Mouse (Mus musculus): ENCODE data around the gene Rcc2.
A peak's percentile ranks its signal among the peaks of the same experiment; 100 is the strongest.

Rcc2 gene

DNA sequence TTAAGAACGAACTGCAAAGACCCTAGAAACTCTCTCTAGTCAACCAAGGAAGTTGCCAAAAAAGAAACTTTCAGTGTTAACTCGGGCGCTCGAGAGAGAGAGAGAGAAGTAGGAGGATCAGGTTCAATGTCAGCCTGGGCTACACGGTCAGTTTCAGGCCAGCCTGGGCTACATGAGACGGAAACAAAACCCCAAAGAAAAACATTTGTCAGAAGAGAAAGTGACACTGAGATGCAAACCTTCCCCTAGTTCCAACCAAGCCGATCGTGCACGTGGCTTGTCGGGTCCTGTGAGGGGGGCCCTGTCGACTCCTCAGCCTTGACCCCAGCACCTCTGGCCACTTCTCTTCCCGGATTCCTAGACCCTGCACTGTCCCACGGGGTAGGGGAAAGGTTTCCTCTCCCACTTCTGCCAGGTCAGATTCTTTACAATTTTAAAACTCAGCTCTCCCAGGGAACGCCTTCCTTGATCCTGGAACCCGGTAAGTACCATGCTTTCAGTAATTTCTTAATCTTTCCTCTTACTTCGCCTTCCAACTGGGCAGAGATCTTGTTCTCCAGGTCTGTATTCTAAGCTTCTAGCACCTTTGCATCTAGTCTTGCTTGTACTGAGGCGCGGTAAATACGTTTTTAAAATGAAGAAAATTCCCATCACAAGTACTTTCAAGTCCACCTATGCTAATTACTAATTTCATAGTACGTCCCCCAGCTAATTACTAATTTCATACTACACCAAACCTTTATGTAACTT is at the start of gene Rcc2:
Gene Rcc2 (plus strand): TSS at position 273 of the 750 bp plus-strand sequence.
- DNase-seq: peak; percentile 50 to 54

DNA sequence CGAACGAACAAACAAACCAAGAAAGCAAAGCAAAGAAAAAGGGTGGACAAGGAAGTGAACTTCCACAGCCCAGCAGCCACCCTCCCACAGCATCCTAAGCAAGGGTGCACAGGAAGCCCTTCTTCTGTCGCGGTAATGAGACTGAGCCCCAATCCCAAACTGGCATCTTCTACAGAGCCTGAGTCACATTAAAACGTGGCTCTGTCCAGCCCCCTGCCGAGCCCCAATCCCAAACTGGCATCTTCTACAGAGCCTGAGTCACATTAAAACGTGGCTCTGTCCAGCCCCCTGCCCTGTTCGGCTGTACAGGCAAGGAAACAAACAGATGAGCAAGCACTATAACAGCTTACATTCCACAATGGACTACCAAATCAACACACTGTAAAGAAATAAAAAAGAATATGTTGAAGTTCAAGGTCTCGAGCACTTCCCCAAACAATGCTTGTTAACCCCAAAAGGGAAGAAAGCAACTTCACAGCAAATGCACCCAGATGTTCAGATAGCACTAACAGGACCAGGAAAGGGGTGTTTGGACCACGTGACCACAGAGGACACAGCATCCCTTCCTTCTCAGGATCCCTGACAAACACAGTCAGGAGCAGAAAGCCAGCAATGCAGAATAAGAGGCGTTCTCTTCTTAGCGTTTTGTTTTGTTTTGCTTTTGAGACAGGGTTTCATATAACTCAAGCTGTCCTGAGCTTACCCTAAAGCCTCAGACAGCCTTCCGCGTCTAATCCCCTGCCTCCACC is 46.3 kb upstream of the Rcc2 start:
- no peak for DNase-seq

DNA sequence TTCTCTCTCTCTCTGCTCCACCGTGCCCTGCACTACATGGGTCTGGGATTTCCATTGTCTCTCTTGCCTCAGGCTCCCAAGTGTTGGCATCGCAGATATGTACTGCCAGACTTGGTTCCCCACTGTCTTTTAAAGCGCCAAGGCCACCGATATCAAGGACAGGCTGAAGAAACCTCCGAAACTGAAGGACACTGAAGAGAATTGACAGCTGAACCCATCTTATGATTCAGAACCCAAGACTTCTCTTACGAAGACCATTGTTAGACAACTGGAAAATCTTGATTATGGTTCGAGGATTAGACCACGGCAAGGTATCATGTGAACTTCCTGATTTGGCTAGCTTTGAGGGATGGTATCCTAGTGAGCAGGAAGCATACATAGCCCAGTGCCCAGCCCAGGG is 45.5 kb upstream of the Rcc2 start:
- no peak for DNase-seq

DNA sequence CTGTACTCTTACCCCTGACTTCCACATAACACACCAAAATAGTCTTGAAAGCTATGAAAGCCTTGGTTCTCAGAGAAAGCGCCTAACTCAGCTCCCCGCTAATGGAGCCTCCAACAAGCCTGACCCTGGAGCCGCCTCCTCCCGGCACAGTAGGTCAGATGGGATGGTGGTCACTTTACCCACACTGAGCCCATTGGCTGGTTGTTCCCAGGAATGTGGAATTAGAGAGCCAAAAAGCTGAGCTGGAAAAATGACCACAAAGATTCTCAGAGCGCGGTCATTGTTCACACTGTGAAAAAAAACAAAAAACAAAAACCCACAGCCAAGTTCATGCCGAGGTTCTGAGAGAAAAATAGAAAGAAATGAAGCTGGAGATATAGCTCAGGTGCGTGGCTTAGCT is 43.8 kb upstream of the Rcc2 start:
- no peak for DNase-seq

DNA sequence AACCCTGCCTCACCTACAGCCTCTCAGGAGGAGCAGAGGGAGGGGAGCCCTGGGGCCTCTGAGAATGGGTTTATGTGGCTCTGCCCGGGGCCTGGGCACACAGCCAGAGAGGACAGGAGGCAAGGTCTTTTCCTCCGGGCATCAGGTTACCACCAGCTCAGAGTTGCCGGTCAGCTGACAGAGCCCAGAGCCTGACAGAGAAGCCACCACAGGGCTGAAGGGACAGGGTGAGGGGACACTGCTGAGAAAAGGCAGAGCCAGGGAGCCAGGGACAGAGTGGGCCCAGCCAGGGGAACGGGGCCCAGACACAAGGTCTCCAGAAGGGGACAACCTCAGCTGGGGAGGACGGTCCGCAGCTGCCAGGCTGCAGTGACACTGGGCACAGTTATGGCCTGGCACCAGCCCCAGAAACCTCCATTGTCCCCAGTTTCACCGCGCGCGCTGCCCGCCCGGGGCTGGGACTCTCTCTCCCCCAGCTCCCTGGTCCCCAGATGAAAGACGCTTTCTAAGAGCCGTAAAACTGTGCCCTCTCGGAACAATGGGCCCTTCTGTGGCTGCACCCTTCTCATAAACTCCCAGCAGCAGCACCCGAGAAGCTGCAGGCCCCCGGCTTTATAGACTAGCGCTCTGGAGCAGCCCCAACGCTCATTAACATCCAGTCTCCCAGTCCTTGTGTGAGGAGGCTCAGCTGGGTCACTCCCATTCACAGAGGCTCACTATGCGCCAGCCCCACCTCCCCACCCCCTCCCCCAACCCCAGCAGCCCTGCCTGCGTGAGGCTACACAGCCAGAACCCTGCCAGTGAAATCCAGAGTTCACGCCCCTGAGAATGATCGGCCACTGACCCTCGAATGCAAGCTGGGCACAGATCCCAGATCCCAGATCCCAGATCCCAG is 42.4 kb upstream of the Rcc2 start:
- no peak for DNase-seq

DNA sequence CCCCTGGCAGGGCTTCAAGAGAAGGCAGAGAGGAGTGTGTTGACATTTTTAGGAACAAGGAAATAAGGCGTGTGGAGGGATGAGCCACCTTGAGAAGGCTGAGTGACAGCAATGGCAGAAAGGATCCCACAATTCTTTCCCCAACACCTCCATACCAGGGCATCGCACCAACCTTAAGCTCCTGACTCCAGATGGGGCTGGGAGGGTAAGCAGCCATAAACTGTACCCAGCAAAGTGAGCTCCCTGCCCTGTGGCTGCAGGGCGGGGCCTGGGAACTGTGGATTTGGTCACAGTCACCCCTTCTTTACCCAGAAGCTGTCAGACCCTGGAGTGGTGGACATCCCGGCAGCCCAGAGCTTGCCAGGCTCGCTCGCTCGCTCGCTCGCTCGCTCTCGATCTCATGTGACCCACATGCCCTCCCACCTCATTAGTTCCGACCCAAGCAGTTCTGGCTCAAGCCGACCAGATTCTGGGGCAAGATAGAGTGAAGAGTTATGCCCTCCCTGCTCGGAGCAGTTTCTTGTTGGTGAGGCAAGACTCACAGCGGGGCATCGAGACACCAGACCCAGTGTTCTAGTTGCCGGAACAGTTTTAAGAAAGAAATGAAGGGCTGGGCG is 38.8 kb upstream of the Rcc2 start:
- no peak for DNase-seq

DNA sequence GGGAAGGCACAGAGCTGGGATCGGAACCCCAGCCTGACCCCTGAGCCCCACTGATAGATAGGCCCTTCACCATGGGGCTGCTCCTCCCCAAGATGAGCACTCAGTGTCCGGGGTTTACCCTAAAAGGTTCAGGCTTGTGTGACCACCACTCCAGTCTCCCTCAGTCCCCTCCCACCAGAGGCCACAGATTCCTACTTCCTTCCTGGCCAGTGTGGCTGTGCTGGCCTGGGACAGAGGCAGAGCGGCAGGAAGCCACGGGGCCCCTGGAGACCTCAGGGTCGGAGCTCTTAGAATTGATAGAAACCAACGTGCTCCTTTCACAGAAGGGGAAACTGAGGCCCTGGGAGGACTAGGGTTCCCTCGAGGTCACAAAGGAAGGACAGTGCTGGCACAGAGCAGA is 37.9 kb upstream of the Rcc2 start:
- DNase-seq: no peak

DNA sequence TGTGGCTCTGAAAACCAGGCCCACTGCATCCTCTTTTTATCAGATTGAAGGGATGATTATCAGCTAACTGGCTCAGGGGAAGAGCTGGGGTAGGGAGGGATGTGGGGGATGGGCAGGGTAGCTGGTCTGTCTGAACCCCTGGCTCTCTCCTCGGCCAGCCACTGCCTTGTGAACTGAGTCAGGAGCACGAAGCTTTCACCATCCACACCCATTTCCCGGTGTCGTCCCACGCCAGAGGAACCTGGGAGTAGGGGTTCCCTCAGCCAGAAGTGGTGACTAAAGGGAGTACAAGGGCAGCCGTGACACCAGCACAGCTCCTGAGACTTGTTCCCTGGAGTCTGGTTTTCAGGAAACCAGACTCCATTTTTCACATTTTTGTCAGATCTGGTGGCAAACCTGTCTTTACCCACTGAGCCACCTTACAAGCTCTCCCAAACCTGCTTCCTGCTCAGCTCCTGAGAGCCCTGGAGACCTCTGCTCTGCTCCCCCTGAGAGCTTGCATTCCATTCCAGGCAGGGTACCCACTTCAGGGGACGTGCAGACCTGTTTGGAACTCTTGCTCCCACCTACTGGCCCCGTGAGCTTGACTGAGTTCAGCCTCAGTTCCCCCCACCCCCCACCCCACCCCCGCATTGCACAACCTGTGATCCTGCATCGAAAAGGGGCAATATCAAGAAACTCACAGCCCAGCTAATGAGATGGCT is 37.3 kb upstream of the Rcc2 start:
- DNase-seq: no peak

DNA sequence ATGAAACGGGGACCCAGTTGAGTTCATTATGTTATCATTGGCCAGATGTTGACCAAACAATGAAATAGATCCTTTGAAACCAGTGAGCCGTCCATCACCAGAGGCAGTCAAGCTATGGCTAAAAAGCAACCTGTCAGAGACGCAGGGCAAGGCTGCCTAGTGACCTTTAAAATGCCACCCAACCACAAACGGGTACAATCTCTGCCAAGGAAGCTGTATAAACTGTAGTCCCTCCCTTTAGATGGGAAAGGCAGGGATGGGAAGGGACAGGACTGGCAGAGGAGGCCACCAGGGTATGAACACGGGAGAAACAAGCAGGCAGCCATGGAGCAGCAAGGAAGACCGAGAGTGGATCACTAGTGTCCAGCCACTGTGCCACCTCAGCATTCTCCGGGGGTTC is 35.3 kb upstream of the Rcc2 start:
- DNase-seq: no peak

DNA sequence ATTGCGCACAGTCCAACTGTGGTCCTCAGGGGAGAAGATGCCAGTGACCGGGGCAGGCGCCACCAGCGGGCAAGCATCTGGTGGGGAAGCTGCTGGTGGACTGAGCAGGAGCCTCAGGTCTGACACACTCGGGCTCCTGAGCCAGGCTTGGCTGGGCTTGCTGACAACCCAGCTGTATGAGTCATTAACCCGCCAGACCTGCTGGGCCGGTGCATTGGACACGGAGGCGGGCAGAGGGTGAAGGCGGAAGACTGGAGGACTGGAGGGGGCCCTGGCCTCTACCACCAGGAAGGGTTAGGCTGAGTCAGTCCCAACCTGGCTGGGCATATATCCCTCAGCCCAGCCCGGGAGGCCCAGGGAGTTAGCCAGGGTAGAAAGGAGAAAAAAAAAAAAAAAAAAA is 34.6 kb upstream of the Rcc2 start, which contains the start of gene Arhgef10l:
Gene Arhgef10l (minus strand): TSS at position 253 of the 400 bp plus-strand sequence.
- no peak for DNase-seq

DNA sequence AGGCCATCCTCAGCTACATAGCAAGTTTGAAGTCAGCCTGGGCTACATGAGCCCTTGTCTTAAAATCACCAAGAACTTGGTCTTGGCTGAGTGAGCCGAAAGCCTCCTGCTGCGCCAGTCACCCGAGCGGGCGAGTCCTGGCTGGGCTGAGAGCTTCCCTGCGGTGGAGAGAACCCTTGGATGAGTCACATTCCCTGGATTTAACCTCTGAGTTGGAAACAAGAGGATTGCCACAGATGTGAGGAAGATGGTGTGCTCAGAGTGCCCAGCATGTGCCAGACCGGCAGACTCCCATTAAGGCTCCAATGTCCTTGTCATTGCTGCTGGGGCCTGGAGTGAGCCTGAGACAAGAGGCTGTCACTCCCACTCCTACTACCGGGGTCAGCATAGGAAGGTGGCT is 32.5 kb upstream of the Rcc2 start:
- DNase-seq: no peak

DNA sequence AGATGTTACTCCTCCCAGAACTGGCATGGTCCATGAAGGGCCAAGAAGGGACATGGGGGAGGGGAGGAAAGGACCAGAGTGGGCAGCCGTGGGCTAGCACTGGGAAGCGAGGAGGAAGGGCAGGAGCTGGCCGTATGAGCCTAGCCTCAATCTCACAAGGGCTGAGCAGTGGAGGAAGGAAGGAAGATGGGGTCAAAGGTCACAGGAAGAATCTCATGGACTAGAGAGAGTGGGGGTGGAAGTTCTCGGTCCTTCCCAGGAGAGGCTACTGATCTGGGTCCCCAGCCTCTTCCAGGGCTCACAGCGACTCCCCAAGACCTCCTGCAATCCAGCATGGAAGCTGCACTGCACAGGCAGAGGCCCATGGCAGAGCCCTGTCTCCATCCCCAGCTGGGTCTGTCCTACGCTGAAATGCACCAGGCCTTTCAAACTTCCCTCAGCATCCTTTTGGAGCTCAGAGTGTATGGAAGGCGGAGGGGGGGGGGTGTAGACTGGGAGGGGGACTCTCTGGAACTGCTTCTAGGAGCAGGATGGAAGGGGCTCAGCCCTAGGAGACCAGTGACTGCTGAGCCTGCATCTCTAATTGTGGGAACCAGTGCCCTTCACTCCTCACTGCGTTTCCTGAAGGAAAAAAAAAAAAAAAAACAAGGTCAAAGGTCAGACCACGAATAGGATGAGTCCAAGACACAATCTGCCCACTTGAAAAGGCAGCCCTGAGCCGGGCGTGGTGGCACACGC is 26.6 kb upstream of the Rcc2 start:
- DNase-seq: no peak

DNA sequence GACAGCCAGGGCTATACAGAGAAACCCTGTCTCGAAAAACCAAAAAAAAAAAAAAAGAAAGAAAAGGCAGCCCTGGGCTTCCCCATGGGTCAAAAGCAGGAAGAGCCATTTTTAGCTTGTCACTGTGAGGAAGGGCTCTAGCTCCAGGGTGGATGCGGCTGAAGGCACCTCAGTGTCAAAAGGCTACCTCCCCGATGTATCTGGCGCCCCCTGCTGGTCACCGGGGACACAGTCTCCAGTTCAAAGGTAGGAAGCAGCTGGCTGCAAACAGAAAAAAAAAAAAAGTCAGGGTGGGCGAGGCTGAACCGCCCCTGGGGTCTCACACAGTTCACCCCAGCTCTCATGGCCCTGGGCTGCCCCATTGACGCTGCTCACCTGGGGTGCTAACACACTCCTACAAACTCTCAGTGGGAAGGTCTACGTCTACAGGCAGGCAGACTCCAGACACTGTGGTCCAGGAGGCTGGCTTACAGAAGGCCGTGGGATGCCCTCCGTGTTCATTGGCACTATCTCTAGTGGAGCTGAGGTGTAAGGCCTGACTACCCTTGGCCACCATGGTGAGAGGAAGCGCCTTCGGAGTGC is 25.9 kb upstream of the Rcc2 start:
- peak; percentile 94 for DNase-seq

DNA sequence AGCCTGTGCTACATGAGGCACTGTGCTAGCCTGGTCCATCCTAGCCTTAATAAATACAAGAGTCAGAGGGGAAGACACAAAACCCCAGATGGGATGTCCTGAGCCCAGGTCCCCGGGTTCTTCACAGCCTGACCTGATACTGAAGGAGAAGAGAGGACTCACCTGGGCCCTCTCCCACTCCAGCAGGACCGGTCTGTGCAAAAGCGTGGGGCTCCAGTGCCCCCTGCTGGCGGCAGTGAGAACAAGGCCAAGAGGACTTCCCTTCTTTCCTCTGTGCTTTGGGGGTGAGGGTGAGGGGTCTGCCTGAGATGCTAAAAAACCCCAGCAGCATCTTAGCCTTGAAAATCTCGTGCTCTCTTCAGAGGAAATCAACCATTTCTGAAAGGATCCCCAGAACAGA is 21.3 kb upstream of the Rcc2 start:
- DNase-seq: peak; percentile 65

DNA sequence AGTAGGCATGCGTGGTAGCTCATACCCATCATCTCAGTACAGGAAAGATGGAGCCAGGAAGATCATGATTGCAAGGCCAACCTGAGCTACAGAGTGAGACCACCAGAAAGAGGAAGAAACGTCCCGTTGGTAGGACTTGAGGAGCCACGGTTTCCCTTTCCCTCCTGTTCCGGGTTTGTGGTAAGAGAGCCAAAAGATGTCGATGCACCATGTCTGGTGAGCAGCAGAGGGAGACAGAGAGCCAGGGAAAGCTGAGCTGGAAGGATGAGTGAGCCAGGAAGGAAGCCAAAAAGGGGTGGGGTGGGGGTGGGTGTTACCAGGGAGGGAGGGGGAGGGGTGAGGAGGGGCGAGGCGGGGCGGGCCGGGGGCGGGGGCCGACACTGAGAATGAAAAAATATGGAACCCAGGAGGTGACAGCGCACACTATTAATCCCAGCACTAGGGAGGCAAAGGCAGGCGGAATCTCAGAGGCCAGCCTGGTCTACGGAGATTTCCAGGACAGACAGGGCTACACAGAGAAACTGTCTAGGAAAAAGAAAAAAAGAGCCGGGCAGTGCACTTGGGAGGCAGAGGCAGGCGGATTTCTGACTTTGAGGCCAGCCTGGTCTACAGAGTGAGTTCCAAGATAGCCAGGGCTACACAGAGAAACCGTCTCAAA is 20.5 kb upstream of the Rcc2 start:
- peak; percentile 69 to 70 for DNase-seq

DNA sequence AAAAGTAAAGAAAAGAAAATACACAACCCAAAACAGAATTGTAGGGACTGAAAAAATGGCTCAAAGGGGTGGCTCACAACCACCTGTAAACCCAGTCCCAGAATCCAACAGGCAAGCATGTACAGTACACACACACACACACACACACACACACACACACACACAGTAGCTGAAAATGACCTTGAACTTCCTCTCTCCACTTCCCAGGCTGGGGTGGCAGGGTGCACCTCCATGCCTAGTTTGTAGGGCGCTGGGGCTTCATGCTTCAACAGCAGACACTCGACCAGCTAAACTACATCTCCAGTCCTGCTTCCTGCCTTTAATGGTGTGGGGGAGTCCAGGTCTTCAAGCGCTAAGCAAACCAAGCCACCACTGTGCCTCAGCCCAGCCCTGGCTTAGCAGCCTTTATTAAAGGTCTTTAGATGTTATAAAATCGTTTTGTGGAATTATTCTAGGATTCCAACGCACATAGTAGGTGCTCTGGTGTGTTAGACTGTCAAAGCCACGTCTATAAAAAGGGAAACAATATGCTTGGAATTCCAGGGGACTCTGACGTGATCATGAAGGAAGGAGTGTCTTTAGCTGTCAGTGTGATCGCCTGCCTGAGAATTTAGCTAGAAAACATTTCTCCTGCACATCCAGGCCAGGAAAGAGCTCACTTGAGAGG is 19.5 kb upstream of the Rcc2 start:
- DNase-seq: peak; percentile 54 to 61

DNA sequence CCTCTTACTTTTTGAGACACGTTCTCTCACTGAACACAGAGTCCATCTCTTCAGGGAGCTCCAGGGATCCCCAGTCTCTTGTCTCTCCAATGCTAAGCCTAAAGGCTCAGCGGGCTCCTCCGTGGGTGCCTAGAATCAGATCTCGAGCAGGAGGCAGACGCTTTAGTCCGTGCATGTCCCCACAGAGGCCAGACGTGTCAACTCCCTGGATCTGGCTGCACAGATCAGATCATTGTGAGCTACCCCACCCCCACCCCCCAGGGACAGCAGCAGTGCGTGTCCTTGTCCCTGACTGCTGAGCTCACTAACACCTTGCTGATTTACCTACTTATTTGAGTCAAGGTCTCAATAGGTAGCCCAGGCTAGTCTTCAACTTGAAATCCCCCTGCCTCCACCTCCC is 16.7 kb upstream of the Rcc2 start:
- DNase-seq: no peak

DNA sequence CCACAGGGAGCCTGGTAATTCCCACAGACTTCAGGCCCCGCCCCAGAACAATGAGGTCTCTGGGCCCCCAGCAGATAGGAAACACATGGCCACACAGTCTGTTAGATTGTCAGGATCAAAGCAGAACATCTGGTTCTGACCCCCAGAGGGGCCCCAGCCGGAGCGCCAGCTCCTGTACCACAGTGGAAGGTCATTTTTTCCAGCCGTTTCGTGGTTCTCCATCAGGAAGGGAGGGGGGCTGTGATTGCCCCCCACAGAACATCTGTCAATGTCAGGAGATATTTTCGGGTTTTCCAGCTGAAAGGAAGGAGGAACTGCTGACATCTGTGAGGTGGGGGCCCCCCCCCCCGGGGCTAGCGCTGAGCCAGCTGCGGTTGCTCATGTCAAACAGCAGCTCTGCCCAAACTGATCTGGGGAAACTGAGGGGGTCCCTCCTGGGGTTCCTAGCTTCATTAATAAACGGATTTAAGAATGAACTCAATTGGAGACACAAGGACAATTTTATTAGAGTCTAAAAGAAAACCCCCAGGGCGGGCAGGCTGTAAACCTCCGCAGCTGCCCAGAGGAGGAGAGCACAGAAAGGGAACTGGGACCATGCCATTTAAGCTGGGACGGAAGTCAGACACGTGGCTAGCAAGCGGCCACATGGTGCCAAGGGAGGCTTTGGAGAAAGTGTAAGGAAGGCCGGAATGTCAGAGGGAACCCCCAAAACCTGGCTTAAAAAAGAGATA is 16.0 kb upstream of the Rcc2 start:
- DNase-seq: peak; percentile 45 to 47

DNA sequence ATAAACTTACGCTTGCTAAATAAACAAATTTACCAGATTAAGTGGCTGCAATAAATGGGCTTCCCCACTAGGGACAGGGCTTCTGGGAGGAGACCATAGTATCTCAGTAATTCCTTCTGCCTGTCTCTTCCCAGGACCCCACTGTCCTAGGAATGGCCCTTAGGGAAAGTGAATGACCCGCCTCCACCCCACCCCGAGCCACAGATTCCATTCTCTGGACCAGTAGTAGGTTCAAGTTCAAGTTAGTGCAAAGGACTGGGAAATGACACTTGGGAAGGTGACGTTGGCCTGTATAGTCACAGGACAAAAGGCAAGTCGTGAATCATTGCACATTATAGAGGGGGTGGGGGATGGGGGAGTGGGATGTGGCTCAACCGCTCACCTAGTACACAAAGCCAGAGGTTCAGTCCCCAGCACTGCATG is 15.4 kb upstream of the Rcc2 start:
- no peak for DNase-seq

Measured in B cell, adult 2 months (primary cell).